In the genomic region with DNA sequence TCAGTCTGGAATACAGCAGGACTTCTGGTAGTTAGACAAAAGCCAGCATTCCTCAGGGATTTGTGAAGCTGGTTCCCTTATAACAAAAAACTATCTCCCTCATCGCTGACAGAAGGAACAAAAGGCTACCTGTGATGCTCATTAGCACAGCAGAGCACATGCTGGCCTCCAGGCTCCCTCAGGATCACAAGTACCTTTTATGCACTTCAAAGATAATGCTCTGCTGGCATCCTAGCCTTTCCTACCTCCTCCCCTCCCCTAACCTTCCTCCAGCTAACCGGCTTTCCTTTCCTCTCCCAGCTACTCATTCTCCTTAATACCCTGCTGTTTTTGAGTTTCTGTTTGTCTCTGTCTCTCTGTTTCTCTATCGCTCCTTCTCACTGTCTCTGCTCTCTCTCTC, we compare ENCODE assay signal across 26 mouse cellular contexts. TPM values are rescaled to one million over a fixed set of nuclear protein-coding genes. Genes with fewer than 3 reads are reported as not detected.
DNase-seq lines count a peak whose midpoint lies in the region; ATAC-seq and TF ChIP-seq lines count a peak whose summit lies in the region.
"Had no signal": no experiment of that assay in that cellular context is flagged by ENCODE, and none has a peak within 500 bp of the region (broad histone marks: within the 10 kb centered on the region; RNA-seq: fewer than 3 reads in every experiment).

No protein-coding gene starts in this region.

- no peaks in the 10 kb centered on the region for H3K27me3 ChIP-seq in forebrain, embryonic 12.5 days
- H3K27me3 ChIP-seq in forebrain, postnatal 0 days (ENCODE audit: insufficient read depth, low read length): no peaks in the 10 kb centered on the region
- H3K27me3 ChIP-seq in midbrain, embryonic 12.5 days: no peaks in the 10 kb centered on the region
- H3K27me3 ChIP-seq: neural tube, embryonic 13.5 days had no signal

- no peak for TF ChIP-seq CTCF in forebrain, postnatal 0 days (IDR thresholded peaks at IDR 0.05; ENCODE audit: low read depth)
- TF ChIP-seq CTCF in brain, embryonic 14.5 days (IDR thresholded peaks at IDR 0.05; ENCODE audit: borderline replicate concordance, extremely low read depth, insufficient read depth, insufficient read length): no peak
- no peak for TF ChIP-seq CTCF in lung, adult 2 months (IDR thresholded peaks at IDR 0.05; ENCODE audit: insufficient read depth, low read length)

- H3K4me1 ChIP-seq in forebrain, embryonic 12.5 days: peaks cover 17% of the 10 kb centered on the region
- no peaks in the 10 kb centered on the region for H3K4me1 ChIP-seq in forebrain, postnatal 0 days (ENCODE audit: insufficient read depth)
- peaks cover 14% of the 10 kb centered on the region for H3K4me1 ChIP-seq in midbrain, embryonic 12.5 days
- no peaks in the 10 kb centered on the region for H3K4me1 ChIP-seq in lung, adult 2 months (ENCODE audit: control insufficient read depth, insufficient read depth, low read length)
- H3K4me1 ChIP-seq: hindbrain, embryonic 13.5 days; liver, embryonic 12.5 days; neural tube, embryonic 13.5 days had no signal

- H3K4me2 ChIP-seq in forebrain, embryonic 12.5 days: no peak overlapping the region
- no peak overlapping the region for H3K4me2 ChIP-seq in forebrain, postnatal 0 days (ENCODE audit: low read depth)
- no peak overlapping the region for H3K4me2 ChIP-seq in midbrain, embryonic 12.5 days (replicated peaks)
- H3K4me2 ChIP-seq: heart, embryonic 11.5 days; hindbrain, embryonic 13.5 days; liver, embryonic 12.5 days; neural tube, embryonic 13.5 days had no signal

- peak overlapping the region; percentile 29; the same call in 1 of the 2 replicates for H3K9ac ChIP-seq in forebrain, embryonic 12.5 days
- H3K9ac ChIP-seq in forebrain, postnatal 0 days: no peak overlapping the region
- no peak overlapping the region for H3K9ac ChIP-seq in midbrain, embryonic 12.5 days (replicated peaks)
- H3K9ac ChIP-seq: hindbrain, embryonic 13.5 days; liver, embryonic 12.5 days; liver, postnatal 0 days; neural tube, embryonic 13.5 days had no signal

- H3K4me3 ChIP-seq in forebrain, embryonic 12.5 days (replicated peaks): no peak overlapping the region
- H3K4me3 ChIP-seq in forebrain, postnatal 0 days (ENCODE audit: low read depth, low read length): no peak overlapping the region
- no peak overlapping the region for H3K4me3 ChIP-seq in midbrain, embryonic 12.5 days
- no peak overlapping the region for H3K4me3 ChIP-seq in lung, adult 2 months (replicated peaks; ENCODE audit: extremely low read depth, low read depth, low read length)
- H3K4me3 ChIP-seq: gastrocnemius, adult 2 months; hindbrain, embryonic 13.5 days; liver, embryonic 12.5 days; neural tube, embryonic 13.5 days had no signal

- no peak for ATAC-seq in forebrain, embryonic 12.5 days (ENCODE audit: low FRiP score)
- no peak for ATAC-seq in forebrain, postnatal 0 days
- ATAC-seq in midbrain, embryonic 12.5 days (ENCODE audit: low FRiP score, low read depth): no peak
- ATAC-seq: CD4-positive, CD25-positive, alpha-beta regulatory T cell, adult 4 months; intestine, embryonic 16.5 days; liver, embryonic 12.5 days; liver, postnatal 0 days had no signal

- H3K9me3 ChIP-seq in forebrain, embryonic 12.5 days: no peaks in the 10 kb centered on the region
- no peaks in the 10 kb centered on the region for H3K9me3 ChIP-seq in forebrain, postnatal 0 days (ENCODE audit: low read length)
- H3K9me3 ChIP-seq in midbrain, embryonic 12.5 days: no peaks in the 10 kb centered on the region
- H3K9me3 ChIP-seq: hindbrain, embryonic 13.5 days; liver, embryonic 12.5 days; neural tube, embryonic 13.5 days had no signal

- WGBS in forebrain, embryonic 12.5 days: 2% methylated on average over 3 of the region's 3 CpGs
- WGBS in forebrain, postnatal 0 days: 5% methylated on average over 3 of the region's 3 CpGs
- WGBS in midbrain, embryonic 12.5 days: 9% methylated on average over 3 of the region's 3 CpGs
- 42% methylated on average over 3 of the region's 3 CpGs for WGBS in lung, adult 2 months

- DNase-seq in forebrain, postnatal 0 days: no peak
- DNase-seq in brain, embryonic 14.5 days (ENCODE audit: low read depth): peak; percentile 66
- DNase-seq in lung, adult 2 months: no peak
- DNase-seq in right cerebral cortex, postnatal 14 days: no peak
- DNase-seq in B cell, adult 2 months: no peak
- DNase-seq: adrenal gland, postnatal 14 days; cerebellum, adult 2 months; cerebellum, postnatal 14 days; gastrocnemius, adult 2 months; gastrocnemius, postnatal 36 days; heart, adult 18-20 months; heart, postnatal 36 days; kidney, adult 8-10 months; kidney, postnatal 4 days; left cerebral cortex, postnatal 4 days; liver, postnatal 0 days; lung, postnatal 14 days had no signal

- TF ChIP-seq POLR2A in brain, embryonic 14.5 days (IDR thresholded peaks at IDR 0.05; ENCODE audit: borderline replicate concordance, extremely low read depth, insufficient read depth, insufficient read length, poor library complexity, severe bottlenecking): no peak
- no peak for TF ChIP-seq POLR2A in lung, adult 2 months (IDR thresholded peaks at IDR 0.05; ENCODE audit: borderline replicate concordance, extremely low read depth, low read depth, low read length)

- H3K27ac ChIP-seq in forebrain, embryonic 12.5 days: peak overlapping the region; percentile 19; the same call in 1 of the 2 replicates
- H3K27ac ChIP-seq in forebrain, postnatal 0 days (ENCODE audit: low read depth, low read length): no peak overlapping the region
- peak overlapping the region; percentile 26; the same call in 1 of the 2 replicates for H3K27ac ChIP-seq in midbrain, embryonic 12.5 days (replicated peaks)
- H3K27ac ChIP-seq: gastrocnemius, adult 2 months; hindbrain, embryonic 13.5 days; kidney, postnatal 0 days; liver, embryonic 12.5 days; neural tube, embryonic 13.5 days had no signal

- H3K36me3 ChIP-seq in forebrain, embryonic 12.5 days (replicated peaks): no peaks in the 10 kb centered on the region
- no peaks in the 10 kb centered on the region for H3K36me3 ChIP-seq in forebrain, postnatal 0 days (ENCODE audit: insufficient read depth)
- no peaks in the 10 kb centered on the region for H3K36me3 ChIP-seq in midbrain, embryonic 12.5 days
- H3K36me3 ChIP-seq: hindbrain, embryonic 13.5 days; liver, embryonic 12.5 days; neural tube, embryonic 13.5 days had no signal

RNA-seq across cellular contexts. Expression of a gene that starts 31.2 kb away (rescaled TPM):
- 24.8 and 26.0 TPM in 2 replicates for polyA plus RNA-seq in forebrain, embryonic 12.5 days (2016; fragmentation: Nextera tagmentation; extraction: Ambion mirVana)
- total RNA-seq in forebrain, postnatal 0 days (2014; rRNA removed): 24.4 and 40.2 TPM in 2 replicates
- polyA plus RNA-seq in forebrain, postnatal 0 days (2015; fragmentation: Nextera tagmentation; extraction: Ambion mirVana): 37.8 and 41.5 TPM in 2 replicates
- 18.8 and 22.8 TPM in 2 replicates for polyA plus RNA-seq in brain, embryonic 14.5 days (2012; rRNA removed)
- 17.0 and 17.3 TPM in 2 replicates for polyA plus RNA-seq in midbrain, embryonic 12.5 days (2016; fragmentation: Nextera tagmentation; extraction: Ambion mirVana)
- 7.6 and 15.3 TPM in 2 replicates for polyA plus RNA-seq in lung, adult 2 months (2012; rRNA removed)
